Mouse (Mus musculus) limb, embryonic 11.5 days (tissue): Measurements from ENCODE around the gene Abr. TPM values are rescaled to one million over a fixed set of nuclear protein-coding genes. Genes with fewer than 3 reads are reported as not detected.

Experiments
- ATAC-seq: fragments of 200-750 bp; cut with Nextera tagmentation; 2 replicates; pipeline ENCODE4 v1.8.0; 2017; ENCODE audit warnings: low read depth; ENCODE audit not compliant: insufficient number of reproducible peaks, low FRiP score, low TSS enrichment
- DNase-seq: peaks from one replicate; pipeline ENCODE4 v3.0.0-alpha.2; 2015; ENCODE audit warnings: low spot score
- H3K27ac ChIP-seq: fragments of 300-500 bp; sonication (generic); replicated peaks from 2 replicates; pipeline ENCODE4 v1.5.1; 2014; ENCODE audit warnings: low read depth, mild to moderate bottlenecking, low read length
- H3K27me3 ChIP-seq: fragments of 300-500 bp; sonication (generic); 2 replicates; pipeline ENCODE4 v1.6.1; 2014; ENCODE audit warnings: mild to moderate bottlenecking, low read length, mixed read lengths; ENCODE audit not compliant: control insufficient read depth, insufficient read depth
- H3K36me3 ChIP-seq: fragments of 300-500 bp; sonication (generic); 2 replicates; pipeline ENCODE4 v1.6.1; 2014; ENCODE audit warnings: mild to moderate bottlenecking, low read length, moderate library complexity, mixed read lengths; ENCODE audit not compliant: control insufficient read depth, insufficient read depth
- H3K4me1 ChIP-seq: fragments of 300-500 bp; sonication (generic); 2 replicates; pipeline ENCODE4 v1.6.1; 2014; ENCODE audit warnings: low read length, mixed read lengths; ENCODE audit not compliant: control insufficient read depth, insufficient read depth
- H3K4me2 ChIP-seq: fragments of 300-500 bp; sonication (generic); 2 replicates; pipeline ENCODE4 v1.6.1; 2014; ENCODE audit warnings: low read depth, mild to moderate bottlenecking, moderate library complexity; ENCODE audit not compliant: severe bottlenecking
- H3K4me3 ChIP-seq: fragments of 300-500 bp; sonication (generic); 2 replicates; pipeline ENCODE4 v1.5.1; 2014; ENCODE audit warnings: low read depth, low read length
- H3K9ac ChIP-seq: fragments of 300-500 bp; sonication (generic); 2 replicates; pipeline ENCODE4 v1.6.1; 2014; ENCODE audit warnings: mild to moderate bottlenecking, low read length
- H3K9me3 ChIP-seq: fragments of 300-500 bp; sonication (generic); 2 replicates; pipeline ENCODE4 v1.6.1; 2016; ENCODE audit warnings: low read length; ENCODE audit not compliant: control insufficient read depth
- WGBS: fragments of 180-500 bp; shearing (Covaris S2); extraction: QIAGEN DNeasy Blood & Tissue Kit; methylation state at CpG from one replicate; pipeline ENCODE4 v1.1.7; 2014; 5-methylcytosine and 5-hydroxymethylcytosine counted together
- polyA plus RNA-seq: library from polyadenylated mRNA; unstranded; fragments of >200 nt; fragmentation: Nextera tagmentation; extraction: Ambion mirVana; gene quantifications from 2 replicates; pipeline ENCODE4 v1.2.1, GENCODE M21; 2014

Abr gene
- polyA plus RNA-seq, 1 experiment from 2014 or later: 45.2 TPM

- H3K4me2 ChIP-seq: no peak overlapping the region
- H3K36me3 ChIP-seq: peaks cover under 1% of the 10 kb centered on the region; the same call in 1 of the 2 replicates
- no peaks in the 10 kb centered on the region for H3K27me3 ChIP-seq
- no peak overlapping the region for H3K9ac ChIP-seq
- ATAC-seq (no peak), DNase-seq (no peak)
- H3K9me3 ChIP-seq: no peaks in the 10 kb centered on the region
- peaks cover 11% of the 10 kb centered on the region for H3K4me1 ChIP-seq
- H3K27ac ChIP-seq: no peak overlapping the region
- no peak overlapping the region for H3K4me3 ChIP-seq
- 76% methylated on average over 11 of the region's 11 CpGs for WGBS
These were observed 107.0 kb downstream of the Abr start for GRCm38 (mm10) chr11:76515123-76515522.

GRCm38 (mm10) chr11:76510977-76511376 is 111.1 kb downstream of the Abr start:
- WGBS: 60% methylated on average over 4 of the region's 4 CpGs
- DNase-seq: no peak
- H3K4me1 ChIP-seq: peaks cover 20% of the 10 kb centered on the region

GRCm38 (mm10) chr11:76509751-76510723 is 112.1 kb downstream of the Abr start:
- Histone ChIP-seq H3K9ac (no peak overlapping the region), H3K4me2 (no peak overlapping the region), H3K9me3 (no peaks in the 10 kb centered on the region), H3K36me3 (no peaks in the 10 kb centered on the region), H3K4me1 (peaks cover 14% of the 10 kb centered on the region), H3K27ac (no peak overlapping the region), H3K4me3 (no peak overlapping the region), H3K27me3 (no peaks in the 10 kb centered on the region)
- 74% methylated on average over 13 of the region's 13 CpGs for WGBS
- ATAC-seq: no peak
- DNase-seq: no peak

More at GRCm38 (mm10) chr11:76510977-76511376, 111.1 kb downstream of the Abr start:
- H3K36me3 ChIP-seq: no peaks in the 10 kb centered on the region
- no peaks in the 10 kb centered on the region for H3K9me3 ChIP-seq
- H3K9ac ChIP-seq: no peak overlapping the region
- H3K4me3 ChIP-seq: no peak overlapping the region
- H3K4me2 ChIP-seq: no peak overlapping the region
- H3K27me3 ChIP-seq: no peaks in the 10 kb centered on the region
- no peak overlapping the region for H3K27ac ChIP-seq
- no peak for ATAC-seq

GRCm38 (mm10) chr11:76508831-76509595 is 113.1 kb downstream of the Abr start:
- Histone ChIP-seq H3K4me3 (no peak overlapping the region), H3K4me2 (no peak overlapping the region), H3K27me3 (no peaks in the 10 kb centered on the region), H3K27ac (no peak overlapping the region), H3K9me3 (no peaks in the 10 kb centered on the region), H3K36me3 (no peaks in the 10 kb centered on the region), H3K4me1 (peaks cover 14% of the 10 kb centered on the region), H3K9ac (no peak overlapping the region)
- DNase-seq (no peak), ATAC-seq (no peak)
- 87% methylated on average over 32 of the region's 32 CpGs for WGBS

GRCm38 (mm10) chr11:76508125-76508524 is 114.0 kb downstream of the Abr start:
- Histone ChIP-seq H3K27me3 (no peaks in the 10 kb centered on the region), H3K4me1 (peaks cover 14% of the 10 kb centered on the region), H3K36me3 (no peaks in the 10 kb centered on the region), H3K9me3 (no peaks in the 10 kb centered on the region), H3K9ac (no peak overlapping the region), H3K4me3 (no peak overlapping the region), H3K4me2 (no peak overlapping the region), H3K27ac (no peak overlapping the region)
- ATAC-seq (no peak), DNase-seq (no peak)
- WGBS: 87% methylated on average over 4 of the region's 4 CpGs

GRCm38 (mm10) chr11:76507302-76508124 is 114.6 kb downstream of the Abr start:
- no peak overlapping the region for H3K4me3 ChIP-seq
- 83% methylated on average over 8 of the region's 8 CpGs for WGBS
- 0 out of 2 replicates have a peak, but pooled peaks have one; percentile 40 for ATAC-seq

GRCm38 (mm10) chr11:76506514-76507228 is 115.4 kb downstream of the Abr start:
- WGBS: 84% methylated on average over 5 of the region's 5 CpGs
- peak; percentile 76 for DNase-seq
- no peaks in the 10 kb centered on the region for H3K36me3 ChIP-seq
- no peaks in the 10 kb centered on the region for H3K9me3 ChIP-seq
- no peak overlapping the region for H3K27ac ChIP-seq
- no peak for ATAC-seq
- no peaks in the 10 kb centered on the region for H3K27me3 ChIP-seq
- peaks cover 12% of the 10 kb centered on the region for H3K4me1 ChIP-seq
- H3K9ac ChIP-seq: no peak overlapping the region
- H3K4me3 ChIP-seq: no peak overlapping the region
- H3K4me2 ChIP-seq: no peak overlapping the region

More at GRCm38 (mm10) chr11:76507302-76508124, 114.6 kb downstream of the Abr start:
- no peak overlapping the region for H3K4me2 ChIP-seq
- 0 out of 2 replicates have a peak overlapping the region, but pooled peaks have one; percentile 24 for H3K9ac ChIP-seq
- H3K4me1 ChIP-seq: peaks cover 14% of the 10 kb centered on the region
- DNase-seq: no peak
- H3K27ac ChIP-seq: no peak overlapping the region
- H3K27me3 ChIP-seq: no peaks in the 10 kb centered on the region
- no peaks in the 10 kb centered on the region for H3K36me3 ChIP-seq
- no peaks in the 10 kb centered on the region for H3K9me3 ChIP-seq
